Mouse (Mus musculus) heart, adult 18-20 months (tissue): ENCODE data around the gene Hsd17b7. TPM values are rescaled to one million over a fixed set of nuclear protein-coding genes. Genes with fewer than 3 reads are reported as not detected.
A peak's percentile ranks its signal among the peaks of the same experiment; 100 is the strongest.
"Not testable (repeated sequence)": the region's sequence is repeated elsewhere in the genome, so short reads cannot be mapped to it uniquely, and the experiment has no call there.

ENCODE experiments used
- DNase-seq, 2 experiments: peaks; one replicate each; pipeline ENCODE4 v3.0.0; 2021 to 2022; ENCODE audit warnings: mixed read lengths in 1 of 2
- long read RNA-seq, 2 experiments: library from polyadenylated mRNA; stranded (forward); transcript quantifications; one replicate each; pipeline ENCODE4 v2.0.0; 2021
- total RNA-seq, 2 experiments: library from RNA; stranded (reverse); gene quantifications; 2 replicates each; pipeline ENCODE4 v1.2.3; 2021

The Hsd17b7 gene
- 10 to 100 TPM; 15.0 TPM for total RNA-seq
- long read RNA-seq, experiment 1, full-length matches to known transcripts = 2 of 4 reads
- long read RNA-seq, experiment 1, partial matches to known transcripts = 0 of 4 reads
- long read RNA-seq, experiment 1, other reads (novel, unspliced or antisense) = 2 of 4 reads
- long read RNA-seq, experiment 2, full-length matches to known transcripts = 2 of 4 reads
- long read RNA-seq, experiment 2, partial matches to known transcripts = 0 of 4 reads
- long read RNA-seq, experiment 2, other reads (novel, unspliced or antisense) = 2 of 4 reads

DNA sequence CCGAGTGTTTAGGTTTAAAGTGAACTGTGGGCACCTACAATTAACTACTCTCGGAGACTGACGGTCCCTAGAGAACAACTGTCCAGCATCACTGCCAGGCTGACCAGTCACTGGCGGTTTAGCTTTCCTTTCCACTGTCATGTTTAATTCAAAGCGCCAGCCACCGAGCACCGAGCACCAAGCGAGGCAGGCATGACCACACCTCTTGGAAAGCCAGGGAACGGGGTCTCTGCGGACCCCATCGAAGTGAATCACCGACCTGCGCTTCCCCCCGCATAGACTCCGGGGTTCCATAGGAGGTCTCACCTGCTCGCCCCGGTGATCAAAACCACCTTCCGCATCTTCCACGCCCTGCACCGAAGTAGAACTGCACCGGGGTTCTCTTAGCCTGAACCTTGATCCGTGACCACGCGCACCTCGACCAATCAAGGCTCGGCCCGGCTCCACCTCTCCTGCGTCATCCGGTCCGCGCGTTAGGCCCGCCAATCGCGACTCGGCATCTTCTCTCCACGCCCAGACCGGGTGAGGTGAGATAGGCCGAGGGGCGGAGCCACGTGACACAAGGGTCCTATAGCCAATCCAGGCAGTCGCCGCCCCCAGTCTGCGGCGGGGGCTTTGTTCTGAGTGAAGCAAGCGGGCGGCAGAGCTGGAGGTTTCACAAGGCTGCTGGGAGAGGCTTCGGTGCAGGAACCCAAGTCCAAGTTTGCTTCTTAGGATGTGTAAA is at the start of gene Hsd17b7:
Hsd17b7 (minus strand) TSS at position 450 of the 724 bp plus-strand sequence.
- peak; percentile 97 to 99 for DNase-seq

DNA sequence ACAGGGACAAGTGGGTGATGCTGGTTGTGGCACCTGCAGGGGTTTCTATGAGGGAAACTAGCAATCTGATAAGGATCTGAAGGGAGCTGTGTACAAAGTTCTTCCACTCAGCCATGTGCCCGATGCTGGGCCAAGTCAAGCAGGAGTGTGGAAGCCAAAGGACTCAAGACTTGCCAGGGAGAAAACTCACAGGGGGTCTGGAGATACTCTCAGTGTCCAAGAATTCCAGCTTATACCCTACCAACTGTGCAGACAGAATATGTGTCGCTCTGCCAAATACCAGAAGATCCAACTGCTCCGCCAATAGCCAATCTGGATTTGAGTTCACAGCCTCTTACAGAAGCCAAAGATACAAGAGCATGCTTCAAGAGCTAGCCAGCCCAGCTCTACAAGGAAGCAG is 45.7 kb upstream of the Hsd17b7 start:
- no peak for DNase-seq

DNA sequence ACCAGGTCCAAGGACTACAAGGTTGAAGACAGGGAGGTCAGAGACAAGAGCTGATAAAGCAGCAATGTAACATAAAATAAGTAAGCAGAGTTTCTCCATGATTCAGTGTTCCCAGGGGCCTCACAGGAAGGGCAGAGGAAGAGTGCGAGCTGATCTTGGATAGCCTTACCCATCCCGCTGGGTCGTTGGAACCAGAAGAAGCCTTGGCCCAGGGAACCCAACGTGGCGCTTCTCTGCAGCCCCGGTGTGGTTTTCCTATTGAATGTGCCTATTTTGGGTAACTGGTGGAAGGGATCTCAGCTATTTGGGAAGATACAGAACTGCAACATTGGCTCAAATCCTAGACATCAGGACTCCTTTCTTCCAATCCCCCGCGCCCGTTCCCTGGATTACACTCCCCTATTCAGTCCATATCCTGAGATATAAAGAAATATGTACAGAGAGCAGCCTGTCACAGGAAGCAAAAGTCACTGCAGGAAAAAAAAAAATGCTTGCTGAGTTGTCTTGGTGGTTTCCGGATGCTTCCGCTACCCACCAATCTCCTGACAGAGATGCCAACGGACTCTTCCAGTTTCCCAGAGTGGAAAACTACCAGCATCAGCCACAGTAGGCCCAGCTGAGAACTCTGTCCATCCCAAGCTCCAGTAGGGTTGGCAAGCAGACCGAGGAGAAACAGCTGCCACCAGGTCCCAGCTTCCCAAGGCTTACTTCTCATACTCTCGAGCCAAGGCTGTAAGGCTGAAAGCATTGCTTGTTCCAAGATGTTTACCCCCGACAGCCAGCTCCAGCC is 41.9 kb upstream of the Hsd17b7 start:
- DNase-seq = peak; percentile 69 to 85

DNA sequence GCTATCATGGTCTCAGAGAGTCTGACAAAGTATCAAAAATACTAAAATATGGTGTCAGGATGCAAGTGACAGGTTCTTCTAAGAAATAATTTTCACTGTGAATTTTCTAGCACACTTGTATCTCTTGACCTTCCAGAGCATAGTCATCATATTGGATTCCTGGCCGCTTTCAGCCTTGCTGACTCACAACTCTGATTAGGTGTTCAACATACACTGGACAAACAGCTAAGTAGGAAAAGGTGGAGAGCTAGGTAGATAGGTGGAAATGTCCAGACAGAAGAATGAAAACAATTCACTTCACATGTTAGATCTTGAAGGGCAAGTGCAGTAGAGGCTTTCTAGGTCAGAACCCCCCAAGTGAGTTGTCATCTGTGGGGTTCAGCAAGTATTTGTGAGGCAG is 40.3 kb upstream of the Hsd17b7 start:
- DNase-seq = no peak

DNA sequence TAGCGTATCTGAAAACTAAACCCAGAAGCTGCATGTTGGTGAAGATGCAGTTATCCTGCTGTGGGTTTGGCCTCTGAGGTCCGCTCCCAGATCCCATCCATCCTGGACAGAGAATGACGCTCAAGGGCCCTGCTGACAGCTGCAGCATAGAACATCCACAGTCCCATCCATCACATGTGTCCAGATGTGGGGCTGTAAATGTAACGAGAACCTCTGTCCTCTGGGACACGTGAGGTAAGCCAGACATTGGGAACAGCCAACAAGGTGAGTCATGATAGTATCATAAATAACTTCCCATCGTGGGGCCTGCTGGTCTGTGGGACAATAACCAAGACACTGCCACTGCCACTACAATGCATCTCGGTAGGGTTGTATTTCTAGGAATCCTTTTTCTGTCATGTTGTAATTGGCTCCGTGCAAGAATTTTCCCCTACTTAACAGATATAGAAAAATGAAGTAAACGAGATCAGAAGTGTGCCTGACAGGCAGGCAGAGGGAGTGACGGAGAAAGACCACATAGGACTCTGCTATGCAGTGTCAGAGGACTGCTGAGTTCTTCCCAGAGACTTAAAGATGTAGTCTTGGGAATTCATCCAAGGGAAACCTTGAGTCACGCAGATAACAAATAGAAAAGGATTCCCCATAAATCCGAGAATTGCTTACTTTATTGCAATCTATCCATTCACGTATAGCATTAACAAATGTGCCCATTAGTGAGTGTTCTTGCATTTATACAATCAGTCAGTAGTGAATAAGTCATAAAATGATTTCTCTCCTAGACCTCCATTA is 39.6 kb upstream of the Hsd17b7 start:
- no peak for DNase-seq

DNA sequence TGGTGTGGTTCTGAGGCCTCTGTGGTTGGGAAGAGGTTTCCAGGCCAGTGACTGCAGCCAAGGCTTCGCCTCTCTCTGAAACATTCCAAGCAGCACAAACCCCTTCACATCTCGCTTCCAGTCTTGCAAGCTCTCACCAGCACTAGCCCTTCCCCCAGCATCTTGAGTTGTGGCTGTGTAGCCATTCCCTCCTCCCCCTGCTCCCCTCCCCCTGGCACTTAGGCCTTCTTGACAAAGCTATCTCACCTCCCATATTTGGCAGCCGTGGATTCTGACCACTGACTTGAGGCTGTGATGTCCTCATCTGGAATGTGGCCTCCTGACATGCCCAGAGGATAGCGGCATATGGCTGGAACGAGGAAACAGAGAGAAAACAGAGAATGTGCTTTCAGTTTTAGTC is 37.5 kb upstream of the Hsd17b7 start:
- peak; percentile 45 to 48 for DNase-seq

DNA sequence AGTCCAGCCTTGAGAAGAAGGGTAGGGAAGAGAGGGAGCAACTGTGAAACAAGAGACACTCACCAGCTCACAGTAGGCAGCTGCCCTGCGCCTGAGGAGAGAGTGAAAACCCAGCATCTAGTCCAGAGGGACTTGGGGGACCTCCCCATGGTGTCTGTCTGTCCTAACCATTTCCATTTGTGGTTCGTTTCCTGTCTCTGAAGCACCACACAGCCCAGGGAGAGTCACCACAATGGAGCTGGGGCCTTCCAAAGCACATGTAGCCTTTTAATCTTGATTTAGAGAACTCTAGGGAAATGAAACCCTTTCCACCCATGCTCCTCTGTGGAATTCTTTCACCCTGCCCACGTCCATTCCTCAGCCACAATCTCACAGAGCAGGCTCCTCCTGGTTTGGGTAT is 36.3 kb upstream of the Hsd17b7 start:
- no peak for DNase-seq

DNA sequence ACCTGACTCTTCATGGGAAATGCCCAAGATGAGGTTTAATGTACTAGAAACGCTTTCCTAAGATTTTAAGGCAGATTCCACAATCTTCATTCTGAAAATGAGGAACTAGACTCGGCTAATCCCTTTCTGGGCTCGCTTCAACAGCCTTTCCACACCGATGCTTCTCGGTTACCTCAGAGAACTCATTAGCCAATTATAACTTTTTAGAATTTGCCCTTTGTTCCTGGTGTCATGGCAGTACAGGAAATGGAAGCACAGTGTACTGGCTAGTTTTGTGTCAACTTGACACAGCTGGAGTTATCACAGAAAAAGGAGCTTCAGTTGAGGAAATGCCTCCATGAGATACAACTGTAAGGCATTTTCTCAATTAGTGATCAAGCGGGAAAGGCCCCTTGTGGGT is 24.9 kb upstream of the Hsd17b7 start:
- DNase-seq = not testable (repeated sequence)

DNA sequence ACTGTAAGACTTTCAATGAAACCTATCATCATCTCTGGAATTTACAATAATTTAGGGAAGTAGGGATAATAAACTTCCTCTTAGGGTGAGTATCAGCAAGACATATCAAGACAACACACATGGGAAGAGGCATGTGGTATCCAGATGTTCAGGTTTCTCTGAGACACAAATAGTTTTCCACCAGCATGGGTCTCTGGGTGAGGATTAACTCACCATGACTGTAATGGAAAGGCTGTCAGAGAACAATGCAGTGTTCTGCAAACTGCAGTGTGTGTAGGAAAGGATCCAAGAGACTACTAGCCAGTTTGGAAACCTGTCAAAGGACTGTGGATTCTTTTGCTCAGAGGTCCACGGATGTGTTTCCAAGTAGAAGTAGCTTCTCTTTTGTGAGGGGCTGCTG is 17.1 kb upstream of the Hsd17b7 start:
- DNase-seq = peak; percentile 26 to 29

DNA sequence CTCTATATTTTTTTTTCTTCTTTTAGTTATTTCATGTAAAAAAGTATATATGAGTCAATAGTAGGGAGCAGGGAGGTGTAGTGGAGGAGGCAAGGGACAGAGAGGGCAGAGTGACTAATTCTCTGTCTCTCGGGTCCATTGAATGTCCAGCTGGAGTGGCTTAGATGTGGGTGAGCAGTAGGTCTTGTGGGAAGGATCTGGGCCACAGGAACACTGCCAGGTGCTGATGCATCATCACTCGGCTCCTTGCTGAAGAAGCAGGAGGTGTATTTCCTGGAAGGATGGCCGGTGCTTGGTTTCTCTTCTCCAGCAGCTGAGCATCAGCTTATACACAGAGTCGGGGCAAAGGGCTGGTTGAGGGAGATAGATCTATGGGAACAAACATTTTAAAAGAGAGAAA is 8.6 kb upstream of the Hsd17b7 start:
- no peak for DNase-seq

DNA sequence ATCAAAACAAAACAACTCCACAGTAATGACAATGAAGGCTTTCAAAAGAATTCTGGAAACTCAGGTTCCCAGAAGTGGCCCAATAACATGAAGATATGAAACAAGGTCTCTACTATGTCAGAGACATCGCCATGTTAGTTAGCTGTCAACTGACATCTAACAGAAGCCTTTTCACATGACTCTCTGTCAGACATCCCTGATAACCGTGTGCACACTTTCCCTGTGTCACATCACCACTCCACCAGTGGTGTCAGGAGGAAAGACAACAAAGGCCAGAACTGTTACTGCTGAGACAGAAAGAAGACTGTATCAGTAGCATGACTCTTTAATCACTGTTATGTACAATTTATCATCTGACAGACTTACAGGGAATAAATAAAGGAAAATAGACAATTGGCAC is 3.0 kb upstream of the Hsd17b7 start:
- no peak for DNase-seq

DNA sequence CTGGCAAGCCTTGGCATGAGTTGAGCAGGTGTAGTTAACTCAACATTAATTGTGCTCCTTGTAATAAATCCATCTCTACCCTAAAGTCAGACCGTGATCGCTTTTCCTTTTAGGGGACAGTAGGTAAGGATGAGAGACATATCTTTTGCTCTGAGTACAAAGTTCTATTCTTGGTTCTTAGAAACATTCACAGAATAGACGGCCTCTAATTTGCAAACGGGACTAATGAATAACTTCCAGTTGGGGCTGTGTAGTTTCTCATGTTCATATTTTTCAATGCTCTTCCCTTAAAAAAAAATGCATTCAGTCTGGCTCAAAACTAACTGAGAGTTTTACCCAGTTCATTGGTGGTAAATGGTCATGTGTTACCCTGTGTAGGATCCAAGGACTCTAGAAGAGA is 1.9 kb upstream of the Hsd17b7 start:
- DNase-seq = no peak

DNA sequence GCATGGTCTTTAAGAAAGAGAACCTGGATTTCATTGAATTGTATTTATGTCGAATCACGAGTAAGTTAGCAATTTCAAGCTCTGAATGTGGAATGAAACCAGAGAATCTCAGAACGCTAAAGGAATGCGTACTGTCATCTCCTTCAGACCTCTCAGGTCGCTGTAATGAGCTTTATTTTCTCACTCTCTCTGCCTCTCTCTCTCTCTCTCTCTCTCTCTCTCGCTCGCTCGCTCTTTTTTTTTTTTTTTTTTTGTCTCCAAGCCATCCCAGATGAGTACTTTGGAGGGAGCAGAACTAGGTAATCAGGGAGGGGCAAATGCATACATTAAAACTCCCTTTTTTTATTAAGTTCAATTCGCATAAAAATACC is 460 bp upstream of the Hsd17b7 start:
- no peak for DNase-seq

DNA sequence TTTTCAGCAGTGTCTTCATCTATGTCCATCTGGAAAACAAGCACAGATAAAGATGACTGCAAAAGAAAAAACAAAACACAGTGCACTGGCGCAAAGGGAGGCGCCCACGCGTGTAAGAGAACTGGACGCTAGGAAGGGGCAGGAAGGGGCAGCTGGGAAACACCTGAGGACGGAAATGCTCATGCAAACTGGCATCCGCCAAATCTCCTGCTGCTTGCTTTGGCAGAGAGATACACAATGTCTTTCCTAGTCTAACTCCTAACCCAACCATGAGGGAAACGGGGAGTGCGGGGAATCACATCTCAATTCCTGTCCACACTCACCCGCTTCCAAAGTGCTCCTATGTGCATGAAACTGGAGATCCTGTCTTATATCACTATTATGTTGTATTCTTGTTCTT is 15.9 kb downstream of the Hsd17b7 start:
- DNase-seq = no peak

DNA sequence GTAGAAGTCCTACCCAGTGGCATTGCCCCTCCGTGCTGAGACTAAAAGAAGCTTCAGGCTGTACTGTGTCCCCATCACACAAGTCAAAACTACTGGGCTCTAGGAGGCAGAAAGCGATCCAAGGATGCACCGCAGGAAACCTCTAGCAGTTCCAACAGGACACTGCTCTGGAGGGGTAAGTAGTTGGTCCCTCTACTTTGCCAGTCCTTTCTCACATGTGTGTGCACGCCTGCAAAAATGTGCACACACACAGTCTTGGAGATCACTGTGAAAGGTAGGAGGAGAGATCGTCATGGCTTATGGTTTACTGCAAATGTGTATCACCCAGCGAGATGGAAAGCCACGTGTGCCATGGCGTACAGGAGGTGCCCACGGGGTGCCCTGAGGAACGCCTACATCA is 16.4 kb downstream of the Hsd17b7 start:
- no peak for DNase-seq

DNA sequence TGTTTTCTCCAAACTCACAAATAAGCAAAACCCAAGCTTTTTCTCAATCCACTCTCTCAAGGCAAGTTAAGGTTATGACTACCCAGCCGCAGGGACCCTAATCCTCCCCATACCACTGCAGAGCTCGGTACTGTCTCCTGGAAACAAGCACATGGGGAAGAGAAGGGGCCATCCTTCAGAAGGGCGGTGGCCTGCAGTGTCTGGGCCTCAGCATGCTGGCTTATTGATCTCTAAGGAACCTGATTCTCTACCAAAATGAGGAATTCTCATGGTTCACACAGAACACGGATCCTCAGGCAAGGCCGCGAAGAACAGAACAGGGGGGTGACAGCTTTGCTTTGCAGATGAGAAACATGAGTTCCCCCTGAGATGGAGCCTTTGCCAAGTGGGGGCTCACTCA is 17.5 kb downstream of the Hsd17b7 start:
- no peak for DNase-seq

DNA sequence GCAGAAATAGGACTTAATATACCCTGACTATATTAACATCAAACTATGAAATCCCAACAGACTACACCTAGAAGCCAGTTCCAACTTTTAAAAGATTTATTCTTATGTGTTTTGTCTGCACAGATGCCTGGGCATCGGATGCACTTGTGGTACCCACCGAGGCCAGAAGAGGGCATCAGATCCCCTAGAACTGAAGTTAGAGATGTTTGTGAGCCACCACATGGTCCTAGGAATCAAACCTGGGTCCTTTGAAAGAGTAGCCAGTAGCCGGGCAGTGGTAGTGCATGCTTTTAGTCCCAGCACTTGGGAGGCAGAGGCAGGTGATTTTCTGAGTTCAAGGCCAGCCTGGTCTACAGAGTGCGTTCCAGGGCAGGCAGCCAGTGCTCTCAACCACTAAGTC is 18.4 kb downstream of the Hsd17b7 start:
- no peak for DNase-seq

DNA sequence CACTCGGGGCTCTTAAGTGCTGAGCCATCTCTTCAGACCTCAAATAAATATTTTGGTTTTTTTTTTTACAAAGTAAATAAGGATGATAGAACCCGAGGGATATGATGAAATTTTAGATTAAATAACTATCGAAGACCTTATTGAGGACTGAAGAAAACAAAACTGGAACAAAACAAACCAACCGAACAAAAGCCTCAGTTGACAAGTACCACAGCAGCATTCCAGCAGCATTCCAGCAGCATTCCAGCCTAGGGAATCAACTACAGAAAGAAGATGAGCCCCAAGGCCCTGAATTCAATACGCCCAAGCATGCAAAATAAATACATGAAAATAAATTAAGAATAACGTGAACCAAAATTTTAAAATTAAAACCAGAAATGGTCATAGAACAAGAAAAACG is 19.1 kb downstream of the Hsd17b7 start:
- DNase-seq = no peak

DNA sequence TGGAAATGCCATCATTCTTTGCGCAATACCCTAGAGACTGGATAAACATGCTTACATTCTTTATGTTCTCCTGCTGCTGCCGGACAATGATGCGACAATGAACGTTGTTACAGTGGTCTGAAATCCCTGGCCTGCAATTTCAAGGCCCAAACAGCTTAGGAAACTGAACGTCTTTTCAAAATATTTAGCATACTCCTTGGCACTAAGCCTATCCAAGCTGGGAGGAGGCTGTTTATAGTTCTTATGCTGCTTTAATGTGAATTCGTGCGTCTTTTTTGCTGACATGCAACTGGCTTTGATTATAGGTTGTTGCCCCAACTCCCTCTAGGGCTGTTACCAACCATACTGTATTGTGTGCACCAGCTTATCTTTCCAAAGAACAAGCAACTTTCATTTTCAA is 20.2 kb downstream of the Hsd17b7 start:
- DNase-seq = no peak

DNA sequence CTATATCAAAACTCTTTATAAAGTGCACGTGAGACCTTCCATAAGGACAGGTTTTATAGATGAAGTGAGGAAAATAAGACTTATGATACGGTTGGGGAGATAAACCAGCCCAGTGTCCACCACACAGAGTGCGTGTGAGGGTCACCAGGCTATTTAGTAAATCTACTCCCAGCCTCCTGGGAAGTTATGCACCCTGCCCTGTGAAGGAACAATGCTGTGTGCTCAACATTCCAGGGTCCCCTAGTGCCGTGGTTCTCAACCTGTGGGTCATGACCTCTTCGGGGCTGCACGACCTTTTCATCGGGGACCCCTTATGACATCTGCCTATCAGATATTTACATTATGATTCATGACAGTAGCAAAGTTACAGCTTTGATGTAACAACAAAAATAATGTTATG is 20.8 kb downstream of the Hsd17b7 start:
- no peak for DNase-seq

DNA sequence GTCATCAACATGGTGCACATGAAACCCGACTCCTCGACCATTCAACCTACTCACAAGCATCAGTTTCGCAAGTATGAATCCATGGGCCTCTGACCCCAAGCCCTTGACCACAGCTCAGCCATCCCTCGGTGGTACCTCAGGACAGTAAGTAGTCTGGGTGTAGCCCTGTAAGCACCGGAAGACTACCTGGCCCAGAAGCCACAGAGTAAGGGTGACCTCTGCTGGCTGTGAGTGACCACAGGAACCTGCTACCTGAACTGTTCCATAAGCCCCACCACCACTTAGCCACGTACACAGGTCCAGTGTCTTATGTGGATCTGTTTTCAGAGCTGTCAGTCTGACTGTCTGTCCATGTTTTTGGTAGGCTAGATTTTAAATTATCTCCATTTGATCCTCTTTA is 21.4 kb downstream of the Hsd17b7 start:
- no peak for DNase-seq

DNA sequence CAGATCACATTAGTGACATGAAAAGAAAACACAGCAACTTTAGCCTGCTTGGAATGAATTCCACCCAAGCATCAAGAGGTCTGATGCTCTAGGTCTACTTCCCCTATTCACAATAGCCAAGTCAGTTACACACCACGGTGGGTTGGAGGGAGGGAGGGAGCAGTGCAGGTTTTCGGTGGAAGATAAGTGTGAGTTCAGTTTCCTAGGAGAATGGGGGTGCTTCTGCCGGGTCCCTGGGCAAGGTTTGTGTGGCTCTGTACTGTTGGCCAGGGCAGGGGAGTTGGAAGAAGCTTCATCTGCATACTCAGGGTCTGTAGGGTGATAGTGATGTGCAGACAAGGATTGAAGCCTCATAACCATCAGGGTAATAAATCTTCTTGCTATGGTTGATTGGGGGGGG is 23.0 kb downstream of the Hsd17b7 start:
- no peak for DNase-seq

DNA sequence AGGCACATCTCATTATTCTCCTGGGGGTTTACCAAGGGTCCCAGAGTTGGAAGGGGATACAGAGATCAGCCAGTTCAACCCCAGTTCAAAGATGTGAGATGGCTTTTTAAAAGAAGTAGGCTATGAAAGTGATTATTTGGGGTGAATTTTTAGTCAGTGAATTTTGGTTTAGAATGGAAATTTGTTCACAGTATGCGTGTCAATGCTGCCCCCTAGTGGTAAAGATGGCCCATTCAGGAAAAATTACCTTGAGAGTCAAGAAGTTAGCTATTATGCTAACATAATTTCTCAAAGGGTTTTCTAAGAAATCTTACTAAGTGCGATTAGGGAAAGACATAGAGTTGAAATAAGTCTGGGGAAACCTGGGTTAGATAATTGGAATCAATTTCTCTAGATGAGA is 29.7 kb downstream of the Hsd17b7 start:
- DNase-seq = peak; percentile 20 to 70
